Mouse (Mus musculus): ENCODE results near the gene App. TPM values are rescaled to one million over a fixed set of nuclear protein-coding genes. Genes with fewer than 3 reads are reported as not detected.

Gene App
- polyA plus RNA-seq, 1 experiment from 2014 or later: 455 TPM

DNA sequence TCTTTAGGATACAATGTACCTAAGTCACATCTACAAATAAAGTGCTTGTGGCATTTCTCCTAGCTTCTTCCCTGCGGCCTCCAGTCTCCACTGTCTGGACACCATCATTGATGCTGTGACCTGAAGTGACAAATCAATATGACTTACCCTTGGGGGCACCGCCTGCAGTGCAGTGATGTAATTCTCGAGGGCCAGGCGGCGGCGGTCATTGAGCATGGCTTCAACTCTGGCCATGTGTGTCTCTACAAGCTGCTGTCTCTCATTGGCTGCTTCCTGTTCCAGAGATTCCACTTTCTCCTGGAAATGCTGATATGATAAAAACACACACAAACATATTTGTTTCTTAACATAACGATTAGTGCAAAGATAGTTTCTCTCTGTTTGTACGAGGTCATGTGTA lies 148.9 kb downstream of the App start:
- Histone ChIP-seq H3K4me3 (ENCODE audit: low read depth, low read length) (no peak overlapping the region), H3K27me3 (ENCODE audit: control insufficient read depth, insufficient read depth, low read length) (no peaks in the 10 kb centered on the region), H3K27ac (ENCODE audit: low read depth, low read length) (no peak overlapping the region), H3K9ac (replicated peaks; ENCODE audit: low read depth, low read length) (no peak overlapping the region), H3K36me3 (ENCODE audit: control insufficient read depth, insufficient read depth, low read length) (peaks cover 27% of the 10 kb centered on the region), H3K4me1 (ENCODE audit: control insufficient read depth, insufficient read depth, low read length) (no peaks in the 10 kb centered on the region), H3K4me2 (ENCODE audit: low read depth, low read length) (no peak overlapping the region), H3K9me3 (ENCODE audit: control insufficient read depth, low read length) (no peaks in the 10 kb centered on the region)
- no peak for ATAC-seq (ENCODE audit: low read depth)
- 91% methylated on average over 8 of the region's 8 CpGs for WGBS

DNA sequence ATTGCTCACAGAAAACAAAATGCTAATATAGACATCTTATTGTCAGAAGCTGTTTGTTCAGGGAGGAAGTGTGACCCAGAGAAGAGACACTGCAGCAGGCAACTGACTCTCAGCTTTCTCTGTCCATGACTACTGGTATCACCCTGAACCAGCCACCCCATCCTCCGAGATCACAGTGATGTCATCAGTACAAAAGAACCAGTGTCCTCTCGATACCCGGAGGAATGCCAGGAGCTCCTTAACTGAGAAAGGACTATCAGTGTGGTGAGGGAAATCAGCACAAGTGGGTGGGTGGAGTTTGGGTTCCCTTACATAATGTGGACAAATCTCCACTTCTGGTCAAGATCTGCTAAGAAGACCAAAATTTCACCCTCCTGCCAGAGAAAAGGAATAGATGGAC lies 150.5 kb downstream of the App start:
- Histone ChIP-seq H3K9me3 (ENCODE audit: control insufficient read depth, low read length) (no peaks in the 10 kb centered on the region), H3K36me3 (ENCODE audit: control insufficient read depth, insufficient read depth, low read length) (peaks cover 22% of the 10 kb centered on the region), H3K4me2 (ENCODE audit: low read depth, low read length) (no peak overlapping the region), H3K4me3 (ENCODE audit: low read depth, low read length) (no peak overlapping the region), H3K4me1 (ENCODE audit: control insufficient read depth, insufficient read depth, low read length) (no peaks in the 10 kb centered on the region), H3K27me3 (ENCODE audit: control insufficient read depth, insufficient read depth, low read length) (no peaks in the 10 kb centered on the region), H3K9ac (replicated peaks; ENCODE audit: low read depth, low read length) (no peak overlapping the region), H3K27ac (ENCODE audit: low read depth, low read length) (no peak overlapping the region)
- 87% methylated on average over 3 of the region's 3 CpGs for WGBS
- ATAC-seq (ENCODE audit: low read depth): no peak

DNA sequence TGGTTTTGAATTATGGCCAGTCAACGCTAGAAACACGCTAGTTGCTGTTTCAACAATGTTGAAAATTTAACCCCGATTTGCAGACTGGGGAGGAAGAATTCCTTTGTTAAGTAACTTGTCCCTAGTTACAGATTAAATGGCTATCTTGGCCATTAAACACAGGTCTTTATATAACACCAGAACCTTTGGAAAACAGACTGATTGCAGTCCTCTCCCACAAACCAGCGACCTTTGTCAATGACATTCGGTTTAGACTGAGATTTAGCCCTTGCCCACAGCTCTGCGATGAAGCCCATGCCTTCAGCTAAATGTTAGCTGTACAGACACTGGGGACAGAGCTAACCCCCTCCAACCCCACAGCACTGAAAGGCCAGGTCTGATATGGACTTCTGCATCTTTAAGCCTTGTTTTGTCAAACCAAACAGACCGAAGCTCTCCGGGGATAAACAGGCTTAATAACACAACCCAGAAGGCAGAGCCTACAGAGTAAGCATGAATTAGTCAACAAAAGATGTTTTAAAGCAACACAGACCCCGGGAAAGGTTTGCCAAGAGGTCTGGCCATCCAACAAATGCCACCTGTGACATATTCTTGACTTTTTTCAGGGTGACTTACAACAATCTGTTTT lies 152.8 kb downstream of the App start:
- Histone ChIP-seq H3K4me2 (ENCODE audit: low read depth, low read length) (no peak overlapping the region), H3K27ac (ENCODE audit: low read depth, low read length) (no peak overlapping the region)
- WGBS: 88% methylated on average over 9 of the region's 9 CpGs

GRCm38 (mm10) chr16:85019273-85019672 lies 154.3 kb downstream of the App start:
- Histone ChIP-seq H3K4me2 (ENCODE audit: low read depth, low read length) (no peak overlapping the region), H3K36me3 (ENCODE audit: control insufficient read depth, insufficient read depth, low read length) (peaks cover 16% of the 10 kb centered on the region), H3K4me3 (ENCODE audit: low read depth, low read length) (no peak overlapping the region), H3K27ac (ENCODE audit: low read depth, low read length) (peak overlapping the region; percentile 0; the same call in 1 of the 2 replicates), H3K9me3 (ENCODE audit: control insufficient read depth, low read length) (no peaks in the 10 kb centered on the region), H3K9ac (replicated peaks; ENCODE audit: low read depth, low read length) (no peak overlapping the region), H3K27me3 (ENCODE audit: control insufficient read depth, insufficient read depth, low read length) (no peaks in the 10 kb centered on the region), H3K4me1 (ENCODE audit: control insufficient read depth, insufficient read depth, low read length) (no peaks in the 10 kb centered on the region)
- WGBS: 29% methylated on average over 5 of the region's 5 CpGs
- peak; percentile 38; the same call in 1 of the 2 replicates for ATAC-seq (ENCODE audit: low read depth)

More for the DNA sequence above, 152.8 kb downstream of the App start:
- H3K36me3 ChIP-seq (ENCODE audit: control insufficient read depth, insufficient read depth, low read length): peaks cover 19% of the 10 kb centered on the region
- no peak for ATAC-seq (ENCODE audit: low read depth)
- no peaks in the 10 kb centered on the region for H3K27me3 ChIP-seq (ENCODE audit: control insufficient read depth, insufficient read depth, low read length)
- no peaks in the 10 kb centered on the region for H3K9me3 ChIP-seq (ENCODE audit: control insufficient read depth, low read length)
- H3K9ac ChIP-seq (replicated peaks; ENCODE audit: low read depth, low read length): no peak overlapping the region
- no peaks in the 10 kb centered on the region for H3K4me1 ChIP-seq (ENCODE audit: control insufficient read depth, insufficient read depth, low read length)
- H3K4me3 ChIP-seq (ENCODE audit: low read depth, low read length): no peak overlapping the region

- 76% methylated on average over 7 of the region's 7 CpGs for WGBS
- ATAC-seq (ENCODE audit: low read depth): no peak
- Histone ChIP-seq H3K27me3 (ENCODE audit: control insufficient read depth, insufficient read depth, low read length) (no peaks in the 10 kb centered on the region), H3K4me2 (ENCODE audit: low read depth, low read length) (no peak overlapping the region), H3K9ac (replicated peaks; ENCODE audit: low read depth, low read length) (no peak overlapping the region), H3K4me3 (ENCODE audit: low read depth, low read length) (no peak overlapping the region), H3K27ac (ENCODE audit: low read depth, low read length) (no peak overlapping the region), H3K4me1 (ENCODE audit: control insufficient read depth, insufficient read depth, low read length) (no peaks in the 10 kb centered on the region), H3K9me3 (ENCODE audit: control insufficient read depth, low read length) (no peaks in the 10 kb centered on the region), H3K36me3 (ENCODE audit: control insufficient read depth, insufficient read depth, low read length) (peaks cover 26% of the 10 kb centered on the region)
Observed at GRCm38 (mm10) chr16:85017845-85018244, 155.7 kb downstream of the App start.

- Histone ChIP-seq H3K4me3 (ENCODE audit: low read depth, low read length) (no peak overlapping the region), H3K9me3 (ENCODE audit: control insufficient read depth, low read length) (no peaks in the 10 kb centered on the region), H3K27me3 (ENCODE audit: control insufficient read depth, insufficient read depth, low read length) (no peaks in the 10 kb centered on the region), H3K4me2 (ENCODE audit: low read depth, low read length) (no peak overlapping the region), H3K36me3 (ENCODE audit: control insufficient read depth, insufficient read depth, low read length) (peaks cover 32% of the 10 kb centered on the region), H3K9ac (replicated peaks; ENCODE audit: low read depth, low read length) (no peak overlapping the region), H3K27ac (ENCODE audit: low read depth, low read length) (no peak overlapping the region), H3K4me1 (ENCODE audit: control insufficient read depth, insufficient read depth, low read length) (no peaks in the 10 kb centered on the region)
- ATAC-seq (ENCODE audit: low read depth): no peak
- 95% methylated on average over 3 of the region's 3 CpGs for WGBS
Observed at GRCm38 (mm10) chr16:85012695-85013094, 160.9 kb downstream of the App start.

- peaks cover 32% of the 10 kb centered on the region for H3K36me3 ChIP-seq (ENCODE audit: control insufficient read depth, insufficient read depth, low read length)
- H3K4me1 ChIP-seq (ENCODE audit: control insufficient read depth, insufficient read depth, low read length): no peaks in the 10 kb centered on the region
- H3K9me3 ChIP-seq (ENCODE audit: control insufficient read depth, low read length): no peaks in the 10 kb centered on the region
- H3K4me3 ChIP-seq (ENCODE audit: low read depth, low read length): no peak overlapping the region
- H3K27ac ChIP-seq (ENCODE audit: low read depth, low read length): no peak overlapping the region
- H3K4me2 ChIP-seq (ENCODE audit: low read depth, low read length): no peak overlapping the region
- WGBS: 89% methylated on average over 5 of the region's 5 CpGs
- no peak for ATAC-seq (ENCODE audit: low read depth)
- H3K9ac ChIP-seq (replicated peaks; ENCODE audit: low read depth, low read length): no peak overlapping the region
- no peaks in the 10 kb centered on the region for H3K27me3 ChIP-seq (ENCODE audit: control insufficient read depth, insufficient read depth, low read length)
Observed at GRCm38 (mm10) chr16:85012172-85012571, 161.4 kb downstream of the App start.

- Histone ChIP-seq H3K36me3 (ENCODE audit: control insufficient read depth, insufficient read depth, low read length) (peaks cover 32% of the 10 kb centered on the region), H3K27me3 (ENCODE audit: control insufficient read depth, insufficient read depth, low read length) (no peaks in the 10 kb centered on the region), H3K4me2 (ENCODE audit: low read depth, low read length) (no peak overlapping the region), H3K4me3 (ENCODE audit: low read depth, low read length) (no peak overlapping the region), H3K9ac (replicated peaks; ENCODE audit: low read depth, low read length) (no peak overlapping the region), H3K9me3 (ENCODE audit: control insufficient read depth, low read length) (no peaks in the 10 kb centered on the region), H3K4me1 (ENCODE audit: control insufficient read depth, insufficient read depth, low read length) (no peaks in the 10 kb centered on the region), H3K27ac (ENCODE audit: low read depth, low read length) (no peak overlapping the region)
- WGBS: 81% methylated on average over 2 of the region's 2 CpGs
- ATAC-seq (ENCODE audit: low read depth): no peak
Observed at GRCm38 (mm10) chr16:85010651-85011050, 162.9 kb downstream of the App start.

DNA sequence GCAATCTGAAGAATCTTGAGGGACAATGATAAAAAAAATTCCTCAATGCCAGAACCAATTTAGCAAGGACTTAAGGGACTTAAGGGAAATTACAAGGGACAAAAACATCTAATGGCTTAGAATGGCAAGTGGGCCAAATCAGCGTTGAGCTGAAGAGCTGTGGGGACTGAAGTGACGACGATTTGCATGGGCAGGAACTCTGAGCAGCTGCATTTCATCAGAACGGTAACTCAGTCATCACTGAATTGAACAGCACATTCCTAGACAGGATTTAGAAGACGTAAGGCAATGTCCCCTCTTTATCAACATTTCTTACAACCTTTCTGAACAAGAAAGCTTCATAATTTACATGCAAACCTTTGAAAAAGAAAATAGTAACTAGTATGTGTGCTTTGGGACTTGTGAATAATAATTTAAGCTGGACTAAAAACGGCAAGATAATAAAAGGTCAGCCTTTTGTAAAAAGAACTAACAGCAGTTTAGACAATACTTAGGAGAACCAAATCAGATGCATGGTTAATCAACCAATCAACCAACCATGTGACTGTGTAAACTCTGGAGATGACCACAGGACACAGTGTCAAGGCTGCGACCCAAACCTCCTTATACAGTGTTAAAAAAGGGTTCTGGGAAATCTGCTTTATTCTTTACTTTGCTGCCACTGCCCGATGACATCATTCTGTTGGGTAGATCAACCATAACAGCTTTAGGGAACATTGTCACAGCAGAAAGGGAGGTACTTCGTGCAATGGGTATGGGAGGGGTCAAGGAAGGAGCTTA lies 164.5 kb downstream of the App start:
- Histone ChIP-seq H3K36me3 (ENCODE audit: control insufficient read depth, insufficient read depth, low read length) (peaks cover 20% of the 10 kb centered on the region), H3K27me3 (ENCODE audit: control insufficient read depth, insufficient read depth, low read length) (no peaks in the 10 kb centered on the region), H3K9ac (replicated peaks; ENCODE audit: low read depth, low read length) (no peak overlapping the region), H3K4me1 (ENCODE audit: control insufficient read depth, insufficient read depth, low read length) (no peaks in the 10 kb centered on the region), H3K9me3 (ENCODE audit: control insufficient read depth, low read length) (no peaks in the 10 kb centered on the region), H3K4me3 (ENCODE audit: low read depth, low read length) (no peak overlapping the region), H3K4me2 (ENCODE audit: low read depth, low read length) (no peak overlapping the region), H3K27ac (ENCODE audit: low read depth, low read length) (no peak overlapping the region)
- ATAC-seq (ENCODE audit: low read depth): no peak
- 77% methylated on average over 9 of the region's 9 CpGs for WGBS
